Mouse (Mus musculus): ENCODE measurements at regions not wholly inside any gene's neighbourhood (a gene's known extent, or its start where the extent isn't known, plus 50 kb on each side); places are given as distances from the start of the nearest gene placed in this dataset.

- ChIA-PET POLR2A (no interaction called here), CTCF (no interaction called here)
Observed at GRCm38 (mm10) chr16:70091291-70091690, 222.5 kb upstream of the Gbe1 start.

GRCm38 (mm10) chr16:70091963-70092362 is 221.8 kb upstream of the Gbe1 start:
- CTCF ChIA-PET: no interaction called here
- POLR2A ChIA-PET: no interaction called here

- CTCF ChIA-PET: no interaction called here
- POLR2A ChIA-PET: interaction anchor here in 1 of 4 experiments (0.7 kb wide), 1 partner anchor 667 kb away, joined by 5 read pairs; no protein-coding TSS in a partner anchor
Observed at GRCm38 (mm10) chr16:70093224-70093623, 220.5 kb upstream of the Gbe1 start.

DNA sequence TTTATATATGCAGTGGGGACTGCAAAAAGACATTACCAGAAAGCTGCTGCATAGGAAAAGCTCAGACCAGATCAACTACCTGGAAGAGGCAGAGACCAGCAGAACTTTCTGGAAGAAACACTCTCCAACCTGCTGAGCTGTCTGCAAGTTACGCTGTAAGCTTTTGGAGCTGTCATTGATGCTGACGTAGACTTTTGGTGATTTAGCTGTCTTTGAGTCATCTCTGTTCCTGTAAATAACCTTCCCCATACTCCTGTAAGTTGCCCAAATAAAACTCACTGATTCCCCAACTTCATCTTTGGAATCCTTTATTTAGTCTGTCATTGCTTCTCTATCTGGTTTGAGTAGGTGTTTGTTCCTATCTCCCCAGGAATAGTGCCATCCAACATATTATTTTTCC is 218.5 kb upstream of the Gbe1 start:
- CTCF ChIA-PET: no interaction called here
- POLR2A ChIA-PET: no interaction called here

DNA sequence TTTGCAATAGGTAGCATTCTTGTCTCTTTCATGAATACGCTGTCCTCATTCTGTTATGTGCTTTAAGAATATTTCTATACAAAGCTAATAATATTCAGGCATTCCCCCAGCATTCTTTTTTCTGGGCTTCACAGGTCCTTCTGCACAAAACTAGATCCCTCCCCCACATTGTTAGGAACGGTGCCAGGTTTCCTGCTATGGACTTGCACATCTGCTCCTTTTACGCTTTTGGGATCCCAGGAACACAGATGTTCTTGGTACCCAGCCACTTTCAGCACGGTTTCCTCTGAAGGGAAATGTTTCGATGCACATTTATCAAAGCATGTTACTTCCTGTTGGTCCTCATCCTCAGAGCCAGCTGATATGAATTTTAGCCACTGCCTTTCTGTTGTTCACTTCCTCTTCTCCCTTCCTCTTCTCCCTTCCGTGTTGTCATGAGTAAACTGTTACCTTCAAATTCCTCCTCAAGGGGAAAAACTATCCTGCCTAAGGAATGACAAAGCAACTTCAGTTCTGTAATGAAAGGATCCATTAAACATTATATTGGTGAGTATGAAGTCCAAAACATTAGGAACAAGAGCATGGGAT is 209.9 kb upstream of the Gbe1 start:
- ChIA-PET CTCF (no interaction called here), POLR2A (no interaction called here)

DNA sequence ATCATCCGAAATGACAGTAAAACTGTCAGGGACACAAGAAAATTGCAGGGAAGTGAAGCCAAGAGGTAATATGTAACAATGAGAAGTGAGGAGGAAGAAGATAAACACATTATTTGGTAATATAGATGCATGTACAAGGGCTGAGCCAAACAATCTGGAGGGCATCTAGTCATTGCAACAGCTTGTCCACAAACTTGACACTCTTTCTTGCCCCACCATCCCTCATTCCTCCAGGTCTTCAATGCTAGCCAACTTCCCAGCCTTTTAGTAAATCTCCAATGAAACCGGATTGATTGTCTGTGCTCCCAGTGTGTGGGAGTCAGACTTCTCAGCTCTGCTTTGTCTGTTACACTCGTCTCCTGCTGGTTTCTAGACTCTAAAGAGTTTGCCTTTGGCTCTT is 172.3 kb upstream of the Gbe1 start:
- ChIA-PET POLR2A (no interaction called here), CTCF (no interaction called here)

GRCm38 (mm10) chr16:70147673-70148359 is 165.9 kb upstream of the Gbe1 start:
- CTCF ChIA-PET: no interaction called here
- POLR2A ChIA-PET: no interaction called here

GRCm38 (mm10) chr16:70154587-70154986 is 159.2 kb upstream of the Gbe1 start:
- ChIA-PET POLR2A (no interaction called here), CTCF (no interaction called here)

GRCm38 (mm10) chr16:70160539-70160938 is 153.2 kb upstream of the Gbe1 start:
- POLR2A ChIA-PET: no interaction called here
- CTCF ChIA-PET: no interaction called here

DNA sequence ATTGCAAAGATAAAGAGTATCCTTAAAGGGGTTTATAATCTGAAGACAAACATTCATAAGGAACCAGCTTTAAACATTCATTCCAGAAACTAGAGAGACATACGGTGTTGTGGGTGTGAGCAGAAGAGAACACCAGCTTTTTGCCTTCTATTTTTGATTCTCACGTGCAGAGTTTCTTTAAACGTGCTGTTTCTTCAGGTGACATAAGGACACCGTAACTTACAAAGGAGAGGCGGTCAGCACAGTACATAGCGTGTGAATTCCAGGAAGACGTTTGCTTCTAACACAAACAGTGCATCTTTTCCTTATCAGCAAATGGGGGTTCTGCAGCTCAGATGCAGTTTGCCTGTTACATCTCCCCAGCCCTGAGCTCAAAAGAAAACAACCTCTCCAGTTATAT is 138.6 kb upstream of the Gbe1 start:
- POLR2A ChIA-PET: no interaction called here

DNA sequence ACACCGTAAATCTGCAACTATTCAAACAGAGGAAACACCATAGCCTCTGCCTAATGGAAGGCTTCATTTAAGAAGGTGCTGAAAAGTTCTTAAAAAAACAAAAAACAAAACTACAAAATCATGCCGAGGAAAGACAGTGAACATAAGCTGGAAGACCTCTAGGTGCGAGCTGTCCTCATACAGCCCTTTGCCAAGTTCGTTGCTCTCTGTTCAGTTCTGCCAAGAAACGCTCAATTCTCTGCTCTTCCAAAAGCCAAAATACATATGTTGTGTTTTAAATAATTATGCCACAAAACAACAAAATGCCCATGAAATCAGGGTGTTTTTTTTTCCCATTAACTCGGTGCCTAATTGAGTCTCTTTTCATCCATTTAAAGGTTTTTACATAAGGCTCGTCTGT is 134.8 kb upstream of the Gbe1 start:
- ChIA-PET CTCF (no interaction called here), POLR2A (no interaction called here)

More for the DNA sequence above, 138.6 kb upstream of the Gbe1 start:
- CTCF ChIA-PET: no interaction called here

DNA sequence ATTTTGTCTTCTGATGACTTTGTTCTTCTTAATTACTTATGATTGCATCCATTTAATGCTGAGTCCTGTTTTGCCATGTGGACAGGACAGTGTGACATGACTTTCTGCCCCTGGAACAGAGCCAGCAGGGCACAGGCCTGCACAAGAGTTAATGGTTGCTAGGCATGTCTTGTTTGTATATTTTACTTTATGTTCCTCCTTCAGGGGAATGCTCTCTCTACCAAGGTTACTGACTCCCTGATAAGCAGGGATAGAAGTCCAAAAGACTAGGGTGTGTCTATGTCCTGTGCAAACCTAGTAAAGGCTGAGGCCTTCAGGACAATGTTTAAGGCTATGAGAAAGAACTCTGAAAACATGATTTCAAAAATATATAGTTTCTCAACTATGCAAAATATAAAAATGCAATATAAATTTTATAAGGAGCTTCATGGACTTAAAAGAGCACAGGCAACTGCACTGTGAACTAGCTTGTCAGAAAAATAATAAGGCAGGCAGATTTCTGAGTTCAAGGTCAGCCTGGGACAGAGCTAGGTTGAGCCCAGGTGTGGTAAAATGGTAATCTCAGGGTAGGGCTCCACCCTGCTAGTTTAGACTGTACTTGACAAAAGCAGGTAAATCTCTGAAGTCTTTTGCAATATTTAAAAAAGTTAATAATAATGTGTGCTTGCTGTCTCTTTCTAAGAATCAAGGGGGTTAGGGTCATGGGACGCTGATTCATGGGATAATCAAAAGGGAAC is 99.7 kb upstream of the Gbe1 start:
- ChIA-PET POLR2A (no interaction called here), CTCF (no interaction called here)

GRCm38 (mm10) chr16:70214800-70215199 is 98.9 kb upstream of the Gbe1 start:
- ChIA-PET POLR2A (no interaction called here), CTCF (no interaction called here)

- CTCF ChIA-PET: interaction anchor here in 2 of 4 experiments (0.5 to 0.6 kb wide), 2 partner anchors 11 to 227 kb away, joined by 3 to 6 read pairs; no protein-coding TSS in a partner anchor
- POLR2A ChIA-PET: interaction anchor here in 1 of 4 experiments (1.5 kb wide), 1 partner anchor 62 kb away, joined by 3 read pairs; no protein-coding TSS in a partner anchor
Observed at GRCm38 (mm10) chr16:70227601-70228226, 86.0 kb upstream of the Gbe1 start.

DNA sequence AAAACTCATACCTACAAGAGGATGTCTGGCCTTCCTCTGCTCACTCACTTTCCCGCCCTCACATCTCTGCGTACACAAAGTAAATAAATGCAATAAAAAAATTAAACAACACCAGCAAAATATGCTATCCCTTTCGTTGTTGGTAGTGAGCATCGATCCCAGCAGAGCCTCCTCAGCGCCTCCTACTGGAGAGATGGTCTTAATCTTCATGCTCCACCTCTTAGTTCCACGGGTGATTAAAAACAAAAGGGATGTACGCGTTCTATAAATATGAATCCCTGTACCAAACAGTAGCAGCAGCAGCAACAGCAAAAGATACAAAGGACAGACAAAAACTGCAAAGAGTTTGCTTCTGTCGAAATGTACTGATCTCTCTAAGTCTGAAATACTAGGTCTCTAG is 81.0 kb upstream of the Gbe1 start:
- CTCF ChIA-PET: no interaction called here
- POLR2A ChIA-PET: no interaction called here

GRCm38 (mm10) chr16:70235189-70235588 is 78.6 kb upstream of the Gbe1 start:
- ChIA-PET CTCF (no interaction called here), POLR2A (no interaction called here)

DNA sequence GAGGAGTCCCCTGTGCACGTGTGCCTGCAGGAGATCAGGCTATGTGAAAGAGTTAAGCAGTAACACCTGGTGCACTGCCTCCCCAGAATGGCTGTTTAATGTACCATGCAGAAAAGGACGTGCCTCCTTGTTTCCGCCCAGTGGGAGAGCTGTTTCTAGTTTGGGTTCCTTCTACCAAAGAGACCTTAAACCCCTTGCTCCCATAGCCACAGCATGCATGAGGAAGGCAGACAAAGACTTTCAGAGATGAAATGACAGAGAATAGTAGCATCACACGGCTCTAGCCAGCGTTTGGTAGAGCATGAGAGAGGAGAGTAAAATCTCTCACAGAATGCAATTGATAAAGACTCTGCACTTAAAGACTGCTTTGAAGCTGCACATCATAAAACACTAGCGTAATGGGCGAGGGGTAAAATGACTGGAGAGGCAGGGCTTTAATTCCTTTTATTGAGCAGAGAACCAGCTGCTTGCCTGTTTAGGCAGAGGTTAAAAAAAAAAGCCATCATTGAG is 74.3 kb upstream of the Gbe1 start:
- ChIA-PET CTCF (no interaction called here), POLR2A (no interaction called here)

- POLR2A ChIA-PET: no interaction called here
- CTCF ChIA-PET: interaction anchor here in 1 of 4 experiments (0.6 kb wide), 1 partner anchor 111 kb away, joined by 3 read pairs; no protein-coding TSS in a partner anchor
Observed at GRCm38 (mm10) chr16:70244205-70244756, 69.5 kb upstream of the Gbe1 start.

GRCm38 (mm10) chr16:70244963-70245362 is 68.8 kb upstream of the Gbe1 start:
- CTCF ChIA-PET: no interaction called here
- POLR2A ChIA-PET: interaction anchor here in 1 of 4 experiments (0.6 kb wide), 1 partner anchor 561 kb away, joined by 3 read pairs; no protein-coding TSS in a partner anchor

DNA sequence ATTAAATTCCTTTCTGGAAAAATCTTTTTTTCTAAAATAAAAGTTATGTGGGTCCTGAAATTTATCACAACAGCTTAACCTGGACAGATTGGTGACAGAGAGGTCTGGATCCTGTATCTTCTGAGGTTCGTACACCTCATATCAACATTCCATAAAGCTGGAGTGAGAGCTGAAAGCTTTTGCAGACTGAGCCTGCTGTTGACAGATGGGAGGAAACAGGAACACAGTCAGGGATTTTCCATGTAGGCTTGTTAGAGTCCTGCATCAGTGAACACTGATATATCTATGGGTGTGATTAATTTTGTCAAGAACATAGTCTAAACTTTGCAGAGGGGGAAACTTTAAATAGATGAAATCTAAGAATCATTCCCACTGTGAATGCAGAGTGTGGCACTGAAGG is 54.4 kb upstream of the Gbe1 start:
- ChIA-PET POLR2A (no interaction called here), CTCF (no interaction called here)

Measured in embryonic stem cell, embryonic (primary cell).